In the genomic region with DNA sequence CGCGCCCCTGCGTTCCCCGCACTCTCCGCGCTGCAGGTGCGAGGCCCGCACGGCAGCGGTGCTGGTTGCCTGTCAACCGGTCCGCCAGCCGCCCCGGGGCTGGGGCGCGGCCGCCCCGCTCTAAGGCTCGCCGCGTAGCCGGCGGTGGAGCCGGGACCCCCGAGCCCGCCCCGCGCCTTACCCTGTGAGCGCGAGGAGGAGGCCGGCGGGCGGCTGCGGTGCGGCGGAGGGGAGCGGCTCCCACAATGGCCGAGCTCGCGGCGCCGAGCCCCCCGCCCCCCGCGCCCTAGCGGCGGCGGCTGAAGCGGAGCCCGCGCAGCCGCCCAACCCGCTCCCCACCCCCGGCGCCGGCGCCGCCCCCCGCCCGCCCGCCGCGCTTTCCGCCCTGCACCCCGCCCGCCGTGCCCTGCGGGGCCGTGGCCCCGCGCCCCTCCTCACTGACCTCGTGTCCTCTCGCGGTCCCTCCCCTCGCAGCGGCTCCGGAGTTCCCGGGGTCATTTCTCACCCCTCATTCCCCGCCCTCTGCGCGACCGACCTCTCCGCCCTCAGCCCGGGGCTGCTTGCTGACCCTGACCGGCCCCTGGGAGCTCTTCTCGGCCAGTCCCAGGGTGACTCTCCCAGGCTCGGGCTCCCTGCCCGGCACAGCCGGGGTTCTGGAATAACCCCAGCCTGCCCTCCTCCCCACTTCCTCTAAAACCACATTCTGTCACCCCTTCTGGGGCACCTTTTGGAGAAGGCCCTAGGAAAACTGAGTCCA, we compare ENCODE assay signal across 8 mouse cellular contexts. TPM values are rescaled to one million over a fixed set of nuclear protein-coding genes. Genes with fewer than 3 reads are reported as not detected.
DNase-seq lines count a peak whose midpoint lies in the region; ATAC-seq and TF ChIP-seq lines count a peak whose summit lies in the region.

No protein-coding gene starts in this region.

- H3K9me3 ChIP-seq in forebrain, embryonic 10.5 days = no peaks in the 10 kb centered on the region
- H3K9me3 ChIP-seq in limb, embryonic 10.5 days (replicated peaks) = no peaks in the 10 kb centered on the region
- H3K9me3 ChIP-seq in stomach, postnatal 0 days (ENCODE audit: control insufficient read depth, low read length) = no peaks in the 10 kb centered on the region

- DNase-seq in frontal cortex, postnatal 25 days (ENCODE audit: low spot score in 2 of 2) = no peak
- DNase-seq in brain, adult 2 months (ENCODE audit: low read depth, low spot score) = peak; percentile 47
- DNase-seq in forebrain, embryonic 10.5 days (ENCODE audit: extremely low spot score, low spot score) = peak; percentile 66
- DNase-seq in heart, postnatal 36 days = peak; percentile 49 to 64
- peak; percentile 67 for DNase-seq in limb, embryonic 10.5 days (ENCODE audit: low spot score)
- DNase-seq in stomach, postnatal 0 days (ENCODE audit: low spot score) = peak; percentile 49

- H3K27ac ChIP-seq in forebrain, embryonic 10.5 days = peak overlapping the region; percentile 90
- peak overlapping the region; percentile 88 for H3K27ac ChIP-seq in limb, embryonic 10.5 days
- H3K27ac ChIP-seq in stomach, postnatal 0 days (replicated peaks) = peak overlapping the region; percentile 58; the same call in 1 of the 2 replicates

- H3K4me2 ChIP-seq in stomach, postnatal 0 days (replicated peaks; ENCODE audit: low read depth) = peak overlapping the region; percentile 99

- TF ChIP-seq EP300 in stomach, postnatal 0 days (optimal IDR thresholded peaks at IDR 0.05) = no peak

- TF ChIP-seq CTCF in stomach, postnatal 0 days (IDR thresholded peaks at IDR 0.05; ENCODE audit: low read depth) = no peak

- intact Hi-C loops in heart, postnatal 36 days (cut with DNase I) = no loop called here

- peak overlapping the region; percentile 70 for H3K9ac ChIP-seq in stomach, postnatal 0 days (ENCODE audit: low read length)

- peak overlapping the region; percentile 91 for H3K4me3 ChIP-seq in forebrain, embryonic 10.5 days
- peak overlapping the region; percentile 89 for H3K4me3 ChIP-seq in limb, embryonic 10.5 days
- H3K4me3 ChIP-seq in stomach, postnatal 0 days (ENCODE audit: low read depth, low read length) = peak overlapping the region; percentile 75

- H3K27me3 ChIP-seq in forebrain, embryonic 10.5 days (ENCODE audit: poor library complexity, severe bottlenecking) = peaks cover 25% of the 10 kb centered on the region
- H3K27me3 ChIP-seq in limb, embryonic 10.5 days (ENCODE audit: low read depth, poor library complexity, severe bottlenecking) = peaks cover 26% of the 10 kb centered on the region
- no peaks in the 10 kb centered on the region for H3K27me3 ChIP-seq in stomach, postnatal 0 days (ENCODE audit: control insufficient read depth, insufficient read depth, low read length)

- peaks cover 12% of the 10 kb centered on the region; the same call in 1 of the 2 replicates for H3K36me3 ChIP-seq in forebrain, embryonic 10.5 days (replicated peaks)
- no peaks in the 10 kb centered on the region for H3K36me3 ChIP-seq in limb, embryonic 10.5 days
- H3K36me3 ChIP-seq in stomach, postnatal 0 days (ENCODE audit: control insufficient read depth, insufficient read depth, low read length) = no peaks in the 10 kb centered on the region

- peaks cover 23% of the 10 kb centered on the region for H3K4me1 ChIP-seq in forebrain, embryonic 10.5 days
- H3K4me1 ChIP-seq in limb, embryonic 10.5 days = peaks cover 16% of the 10 kb centered on the region
- 0 out of 2 replicates have a peak, but pooled peaks cover 2% of the 10 kb centered on the region for H3K4me1 ChIP-seq in stomach, postnatal 0 days (replicated peaks; ENCODE audit: control insufficient read depth, insufficient read depth)

- peak; percentile 9; the same call in 1 of the 2 replicates for ATAC-seq in frontal cortex, adult (ENCODE audit: low TSS enrichment)
- peak; percentile 34; the same call in 1 of the 2 replicates for ATAC-seq in megakaryocyte-erythroid progenitor cell, adult 5-6 weeks (replicated peaks; ENCODE audit: low FRiP score, low TSS enrichment, poor library complexity, severe bottlenecking)
- ATAC-seq in stomach, postnatal 0 days (ENCODE audit: low FRiP score, low TSS enrichment) = peak; percentile 45

- WGBS in forebrain, embryonic 10.5 days = under 1% methylated on average over 68 of the region's 89 CpGs
- WGBS in limb, embryonic 10.5 days = 0% methylated on average over 61 of the region's 89 CpGs
- 2% methylated on average over 38 of the region's 89 CpGs for WGBS in stomach, postnatal 0 days

RNA-seq across cellular contexts. Expression of a gene that starts 3.0 kb away (rescaled TPM):
- 43.8 and 50.2 TPM in 2 replicates for polyA plus RNA-seq in forebrain, embryonic 10.5 days (2016; fragmentation: Nextera tagmentation; extraction: Ambion mirVana)
- 100 to 1,000 TPM; 228 to 240 TPM for total RNA-seq in heart, postnatal 36 days (2021)
- 45.2 and 55.5 TPM in 2 replicates for polyA plus RNA-seq in limb, embryonic 10.5 days (2016; fragmentation: Nextera tagmentation; extraction: Ambion mirVana)
- total RNA-seq in megakaryocyte-erythroid progenitor cell, adult 5-6 weeks (2014; fragmentation: Nextera tagmentation) = 101 and 139 TPM in 2 replicates
- total RNA-seq in megakaryocyte-erythroid progenitor cell, adult 5-6 weeks (2017) = 111 and 173 TPM in 2 replicates
- polyA plus RNA-seq in stomach, postnatal 0 days (2015; fragmentation: Nextera tagmentation; extraction: Ambion mirVana) = 26.6 and 28.9 TPM in 2 replicates

RNA-seq across cellular contexts. Expression of a gene that starts 30.8 kb away (rescaled TPM):
- 299 and 315 TPM in 2 replicates for polyA plus RNA-seq in forebrain, embryonic 10.5 days (2016; fragmentation: Nextera tagmentation; extraction: Ambion mirVana)
- 100 to 1,000 TPM; 432 to 469 TPM for total RNA-seq in heart, postnatal 36 days (2021)
- polyA plus RNA-seq in limb, embryonic 10.5 days (2016; fragmentation: Nextera tagmentation; extraction: Ambion mirVana) = 340 and 356 TPM in 2 replicates
- total RNA-seq in megakaryocyte-erythroid progenitor cell, adult 5-6 weeks (2014; fragmentation: Nextera tagmentation) = 163 and 168 TPM in 2 replicates
- total RNA-seq in megakaryocyte-erythroid progenitor cell, adult 5-6 weeks (2017) = 121 and 189 TPM in 2 replicates
- polyA plus RNA-seq in stomach, postnatal 0 days (2015; fragmentation: Nextera tagmentation; extraction: Ambion mirVana) = 326 and 344 TPM in 2 replicates

Comparison
In these comparisons a context has a peak if more than half of its experiments do, and no peak if none do; other contexts are left out.
1. DNase-seq: peak in brain, adult 2 months (single experiment), forebrain, embryonic 10.5 days (single experiment), heart, postnatal 36 days (2 of 2), limb, embryonic 10.5 days (single experiment) and stomach, postnatal 0 days (single experiment); none in frontal cortex, postnatal 25 days (0 of 2).
2. Peak in every context shown above with its lines, with median percentiles within 50 percentile points of each other: ATAC-seq, H3K27ac ChIP-seq and H3K4me3 ChIP-seq.